Mouse (Mus musculus): Measurements from ENCODE around the gene Ppa1.

DNA sequence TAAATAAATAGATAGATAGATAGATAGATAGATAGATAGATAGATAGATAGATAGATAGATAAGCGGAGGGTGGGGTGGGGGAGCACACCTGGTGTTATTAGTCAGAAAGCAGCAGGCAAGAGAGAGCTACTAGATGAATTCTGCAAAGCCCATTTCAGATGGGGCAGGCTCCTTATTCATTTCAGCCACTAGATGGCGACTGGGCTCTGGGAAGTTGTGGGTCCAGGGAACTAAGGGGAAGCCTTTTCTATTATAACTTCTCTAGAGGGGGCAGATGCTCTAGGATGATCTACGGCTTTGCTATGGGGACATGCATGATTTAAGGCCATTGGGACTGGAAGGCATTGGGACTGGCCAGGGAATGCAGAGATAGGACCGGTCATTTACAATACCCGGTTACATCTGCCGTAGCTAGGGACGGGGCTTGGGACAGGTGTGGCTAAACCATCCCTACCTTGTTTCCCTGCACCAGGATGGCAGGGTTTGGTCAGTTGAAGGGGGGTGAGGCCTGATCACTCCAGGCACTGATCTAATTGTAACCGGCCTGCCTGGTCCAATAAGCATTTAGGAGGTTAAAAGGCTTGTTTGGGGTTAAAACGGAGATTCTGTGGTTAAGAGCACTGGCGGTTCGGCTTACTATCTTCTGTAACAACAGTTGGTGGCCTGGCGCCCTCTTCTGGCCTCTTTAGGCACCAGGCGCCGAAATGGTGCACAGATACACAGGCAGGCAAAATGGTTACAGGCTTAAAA is 45.9 kb upstream of the Ppa1 start:
- no peak for TF ChIP-seq GATA1 (IDR thresholded peaks at IDR 0.05; ENCODE audit: borderline replicate concordance, low read length)
- TF ChIP-seq FLI1 (IDR thresholded peaks at IDR 0.05; ENCODE audit: low read length) = no peak

Data from megakaryocyte, embryonic 14.5 days (primary cell).